Mouse (Mus musculus) right cerebral cortex, adult 2 months (tissue): ENCODE results near the gene Hdhd5.

Experiments used
- DNase-seq, 2 experiments: peaks; one replicate each; pipeline ENCODE4 v3.0.0; 2021 to 2022; ENCODE audit warnings: low spot score in 2 of 2

Hdhd5 gene

DNA sequence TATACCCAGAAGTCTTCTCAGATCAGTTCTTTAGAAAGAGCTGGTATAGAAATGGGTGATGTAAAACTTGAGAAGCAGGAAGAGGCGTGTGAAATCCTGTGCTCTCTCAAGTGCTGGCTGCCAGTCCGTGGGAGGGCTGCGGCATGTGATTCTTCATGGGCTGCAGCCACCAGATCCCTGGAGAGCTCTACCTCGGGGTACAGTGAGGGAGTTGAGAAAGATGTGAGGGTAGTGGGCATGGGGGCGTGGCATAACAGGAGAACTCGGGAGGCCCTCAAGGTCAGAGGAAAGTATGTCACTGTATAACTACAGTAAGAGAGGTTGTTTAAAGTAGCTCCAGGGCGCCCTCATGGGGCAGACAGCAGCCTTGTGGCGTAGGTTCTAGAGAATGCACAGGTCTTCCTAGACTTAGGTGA is 47.9 kb downstream of the Hdhd5 start:
- peak; percentile 79 to 85 for DNase-seq

DNA sequence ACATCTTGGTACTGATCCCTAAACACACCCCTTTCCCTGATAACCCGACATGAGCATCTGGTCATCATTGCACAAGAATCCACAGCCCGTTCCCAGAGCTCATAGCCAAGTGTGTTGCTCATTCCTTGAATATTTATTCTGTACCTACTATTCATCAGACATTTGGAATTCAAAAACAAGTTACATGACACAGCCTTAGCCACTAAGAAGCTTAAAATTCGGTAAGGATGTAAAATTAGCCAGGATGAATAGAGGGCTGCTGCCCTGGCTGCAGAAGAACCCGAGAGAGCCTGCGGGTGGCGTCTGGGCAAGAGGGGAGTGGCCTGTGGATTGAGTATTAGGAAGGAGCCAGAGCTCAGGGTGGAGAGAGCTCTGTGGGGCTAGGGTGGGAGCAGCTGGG is 48.4 kb downstream of the Hdhd5 start:
- DNase-seq: no peak

DNA sequence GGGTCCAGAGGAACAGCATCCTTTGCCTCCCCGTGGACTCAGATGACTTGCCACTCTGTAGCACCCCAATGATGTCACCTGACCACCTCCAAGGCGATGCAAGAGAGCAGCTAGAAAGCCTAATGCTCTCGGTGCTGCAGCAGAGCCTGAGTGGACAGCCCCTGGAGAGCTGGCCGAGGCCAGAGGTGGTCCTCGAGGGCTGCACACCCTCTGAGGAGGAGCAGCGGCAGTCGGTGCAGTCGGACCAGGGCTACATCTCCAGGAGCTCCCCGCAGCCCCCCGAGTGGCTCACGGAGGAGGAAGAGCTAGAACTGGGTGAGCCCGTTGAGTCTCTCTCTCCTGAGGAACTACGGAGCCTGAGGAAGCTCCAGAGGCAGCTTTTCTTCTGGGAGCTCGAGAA is 49.1 kb downstream of the Hdhd5 start:
- DNase-seq: no peak

DNA sequence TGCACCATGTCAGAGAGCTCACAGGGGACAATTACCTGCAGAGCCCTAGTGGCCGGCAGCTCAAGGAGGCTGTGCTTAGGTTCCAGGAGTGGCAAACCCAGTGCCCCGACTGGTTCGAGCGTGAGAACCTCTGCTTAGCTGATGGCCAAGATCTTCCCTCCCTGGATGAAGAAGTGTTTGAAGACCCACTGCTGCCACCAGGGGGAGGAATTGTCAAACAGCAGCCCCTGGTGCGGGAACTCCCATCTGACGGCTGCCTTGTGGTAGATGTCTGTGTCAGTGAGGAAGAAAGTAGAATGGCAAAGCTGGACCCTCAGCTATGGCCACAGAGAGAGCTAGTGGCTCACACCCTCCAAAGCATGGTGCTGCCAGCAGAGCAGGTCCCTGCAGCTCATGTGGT is 49.6 kb downstream of the Hdhd5 start:
- DNase-seq: no peak

DNA sequence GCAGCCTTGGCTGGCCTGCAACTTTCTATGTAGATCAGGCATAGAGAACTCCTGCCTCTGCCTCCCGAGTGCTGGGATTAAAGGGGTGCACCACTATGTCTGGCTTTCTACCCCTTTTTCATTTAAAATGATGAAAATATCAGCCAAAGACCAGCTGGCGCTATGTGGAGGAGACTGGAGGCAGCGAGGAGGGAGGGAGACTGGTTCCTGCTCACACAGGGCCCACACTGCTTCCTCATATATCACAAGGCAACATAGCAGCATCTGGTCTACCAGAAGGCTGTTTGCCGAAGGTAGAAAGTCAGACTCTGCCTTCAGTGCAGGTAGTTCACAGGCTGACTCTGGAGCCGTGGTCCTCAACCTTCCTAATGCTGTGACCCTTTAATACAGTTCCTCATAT is 50.8 kb downstream of the Hdhd5 start:
- peak; percentile 74 to 77 for DNase-seq

DNA sequence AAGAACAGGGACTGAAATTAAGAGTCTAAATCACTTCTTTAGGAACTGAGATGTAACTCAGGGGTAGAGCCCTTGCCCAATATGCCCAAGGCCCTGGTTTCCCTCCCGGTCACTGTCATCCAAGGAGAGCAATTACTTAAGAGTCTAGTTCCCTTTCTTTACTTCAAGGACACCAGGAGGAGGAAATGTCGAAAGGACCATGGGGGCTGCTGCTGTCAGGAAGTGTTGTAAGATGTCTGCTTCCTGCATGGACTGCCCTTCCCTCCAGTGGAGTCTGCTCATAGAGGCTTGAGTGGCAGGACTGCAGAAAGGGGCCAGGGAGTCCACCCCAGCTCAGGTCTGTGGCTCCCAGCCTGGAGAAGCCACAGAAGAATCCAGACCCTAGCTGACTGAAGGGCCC is 51.8 kb downstream of the Hdhd5 start:
- no peak for DNase-seq

DNA sequence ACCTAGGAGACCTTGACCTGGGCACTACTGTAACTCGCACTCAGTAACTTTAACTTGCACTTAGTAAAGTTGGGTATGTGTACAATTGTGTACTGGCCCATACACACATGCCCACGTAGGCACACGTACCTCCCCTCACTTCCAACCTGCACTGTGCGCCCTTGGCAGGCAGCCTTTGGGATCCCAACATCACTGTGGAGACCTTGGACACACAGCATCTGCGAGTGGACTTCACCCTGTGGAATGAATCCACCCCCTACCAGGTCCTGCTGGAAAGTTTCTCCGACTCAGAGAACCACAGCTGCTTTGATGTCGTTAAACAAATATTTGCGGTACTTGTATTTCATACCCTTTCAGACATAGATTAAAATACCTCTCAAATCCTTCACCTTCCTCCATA is 55.8 kb downstream of the Hdhd5 start:
- DNase-seq: no peak

DNA sequence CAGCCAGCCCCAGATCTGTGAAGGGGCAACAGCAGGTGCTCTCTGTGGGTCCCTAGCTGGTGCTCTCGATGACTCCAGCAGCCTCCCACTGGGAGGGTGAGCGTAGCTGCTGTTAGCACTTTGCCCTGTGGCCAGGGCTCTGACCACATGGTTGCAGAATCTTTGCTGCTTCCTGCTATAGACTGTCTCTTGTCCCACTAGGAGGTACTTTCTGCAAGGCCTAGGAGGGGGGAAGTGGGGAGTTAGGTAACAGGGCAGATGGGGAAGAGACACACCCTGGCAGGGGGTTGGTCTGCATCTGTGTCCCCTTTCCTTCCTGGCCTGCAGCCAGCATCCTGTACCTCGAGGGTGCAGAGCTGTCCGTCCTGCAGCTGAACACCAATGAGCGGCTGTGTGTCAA is 57.7 kb downstream of the Hdhd5 start:
- DNase-seq: no peak

DNA sequence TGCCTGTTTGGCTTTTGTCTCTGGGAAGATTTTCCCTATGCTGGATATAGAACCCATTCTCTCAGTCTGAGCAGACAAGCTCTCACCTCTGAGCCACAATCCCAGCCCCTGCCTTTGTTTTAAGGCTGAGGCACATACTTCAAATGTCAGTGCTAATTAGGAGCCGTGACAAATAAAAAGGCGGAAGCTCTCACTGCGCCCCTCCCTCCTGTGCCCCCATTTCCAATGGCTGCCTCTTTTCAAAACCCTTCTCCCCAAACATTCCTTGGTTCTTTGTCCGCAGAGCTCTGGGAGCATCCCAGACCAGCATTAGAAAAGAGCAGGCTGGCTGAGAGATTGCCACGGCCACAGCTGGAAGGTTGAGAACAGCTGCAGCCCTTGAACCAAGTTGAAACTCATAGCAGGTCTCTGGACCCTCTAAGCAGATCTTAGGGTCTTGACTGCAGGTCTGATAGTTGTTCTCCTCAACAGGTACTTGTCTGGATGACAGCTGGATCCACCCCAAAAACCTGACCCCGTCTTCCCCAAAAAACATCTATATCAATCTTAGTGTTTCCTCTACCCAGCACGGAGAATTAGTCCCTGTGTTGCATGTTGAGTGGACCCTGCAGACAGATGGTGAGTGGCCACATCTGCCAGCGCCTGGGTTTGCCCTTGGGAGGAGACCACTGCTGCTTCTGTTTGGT is 58.5 kb downstream of the Hdhd5 start:
- no peak for DNase-seq

DNA sequence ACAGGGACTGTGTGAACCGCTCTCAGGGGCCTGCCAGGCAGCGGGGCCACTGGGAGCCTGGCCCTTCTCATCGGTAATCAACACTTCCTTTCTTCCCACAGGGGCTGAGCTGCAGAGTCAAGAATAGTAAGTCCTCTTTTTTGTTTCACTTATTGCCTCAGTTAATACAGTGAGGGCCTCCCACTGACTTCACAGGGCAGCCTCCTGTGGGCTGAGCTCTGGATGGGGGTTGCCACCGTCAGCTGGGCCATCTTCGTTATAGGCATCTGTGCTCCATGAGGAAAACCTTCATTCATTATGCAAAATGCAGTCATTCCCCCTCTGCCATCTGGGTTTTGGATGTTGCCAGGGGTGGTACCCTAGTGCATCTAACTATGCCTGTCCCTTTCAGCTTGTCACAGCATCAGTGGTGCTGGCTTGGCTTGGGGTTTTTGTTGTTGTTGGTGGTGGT is 59.1 kb downstream of the Hdhd5 start:
- peak in 1 of 2 experiments; percentile 46 for DNase-seq

DNA sequence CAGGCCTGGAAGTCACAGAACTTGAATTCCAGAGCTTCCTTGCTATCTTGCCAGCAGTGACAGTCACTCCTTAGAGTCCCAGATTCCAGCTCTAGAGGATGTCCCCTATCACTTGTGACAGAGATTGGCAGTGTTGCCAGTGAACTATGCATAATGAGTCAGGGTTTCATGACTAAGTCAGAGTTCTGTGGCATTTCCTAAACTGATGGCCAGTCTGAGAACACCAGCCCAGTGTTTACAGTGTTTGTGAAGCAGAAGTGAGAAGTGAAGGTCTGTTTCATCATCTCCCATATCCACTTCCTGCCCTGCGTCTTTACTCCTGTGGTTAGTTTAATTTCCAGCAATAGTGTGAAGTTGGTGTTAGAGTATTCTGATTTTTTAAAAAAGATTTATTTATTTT is 60.5 kb downstream of the Hdhd5 start:
- DNase-seq: no peak

DNA sequence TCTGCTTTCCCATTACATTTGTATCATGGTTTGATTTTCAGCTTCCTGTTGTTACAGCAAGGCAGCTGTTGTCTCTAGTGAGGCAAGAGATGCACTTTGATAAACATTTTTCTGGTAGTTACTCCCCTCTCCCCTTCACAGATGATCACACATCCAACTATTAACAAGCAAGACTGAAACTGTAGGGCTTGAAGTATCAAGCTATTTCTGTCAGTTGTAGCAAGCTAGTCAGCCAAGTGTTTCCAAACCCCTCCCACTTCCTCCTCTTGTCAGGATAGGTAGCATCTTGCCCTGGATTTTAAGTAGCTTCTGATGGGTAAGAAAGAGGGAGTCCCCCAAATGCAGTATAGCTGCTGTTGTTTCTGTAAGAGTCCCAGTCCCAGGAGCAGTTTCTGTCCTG is 61.3 kb downstream of the Hdhd5 start:
- DNase-seq: no peak

DNA sequence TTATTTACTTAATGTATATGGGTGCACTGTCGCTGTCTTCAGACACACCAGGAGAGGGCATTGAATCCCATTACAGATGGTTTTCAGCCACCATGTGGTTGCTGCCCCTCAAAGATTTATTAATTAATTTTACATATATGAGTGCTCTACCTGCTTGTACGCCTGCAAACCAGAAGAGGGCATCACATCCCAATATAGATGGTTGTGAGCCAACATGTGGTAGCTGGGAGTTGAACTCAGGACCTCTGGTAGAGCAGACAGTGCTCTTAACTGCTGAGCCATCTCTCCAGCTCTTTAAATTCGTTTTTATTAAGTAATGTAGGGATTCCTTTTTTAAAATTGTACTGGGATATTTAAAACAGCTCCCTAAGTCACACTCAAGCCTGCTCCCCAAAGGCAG is 61.9 kb downstream of the Hdhd5 start:
- no peak for DNase-seq

DNA sequence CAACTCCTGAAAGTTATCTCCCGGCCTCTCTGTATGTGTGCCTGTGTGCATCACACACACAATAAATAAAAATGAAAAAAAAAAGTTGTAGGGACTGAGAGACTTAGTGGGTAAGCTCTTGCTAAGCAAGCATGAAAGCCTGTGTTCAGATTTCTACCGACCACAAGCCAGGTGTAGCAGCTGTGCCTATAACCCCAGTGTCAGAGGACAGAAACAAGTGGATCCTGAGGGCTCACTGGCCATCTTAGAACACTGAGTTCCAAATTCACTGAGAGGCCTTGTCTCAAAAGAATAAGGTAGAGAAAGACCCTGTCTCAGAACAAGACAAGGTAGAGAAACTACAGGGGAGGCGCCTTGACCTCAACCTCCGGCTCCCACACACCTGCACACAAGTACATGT is 62.9 kb downstream of the Hdhd5 start:
- DNase-seq: no peak

DNA sequence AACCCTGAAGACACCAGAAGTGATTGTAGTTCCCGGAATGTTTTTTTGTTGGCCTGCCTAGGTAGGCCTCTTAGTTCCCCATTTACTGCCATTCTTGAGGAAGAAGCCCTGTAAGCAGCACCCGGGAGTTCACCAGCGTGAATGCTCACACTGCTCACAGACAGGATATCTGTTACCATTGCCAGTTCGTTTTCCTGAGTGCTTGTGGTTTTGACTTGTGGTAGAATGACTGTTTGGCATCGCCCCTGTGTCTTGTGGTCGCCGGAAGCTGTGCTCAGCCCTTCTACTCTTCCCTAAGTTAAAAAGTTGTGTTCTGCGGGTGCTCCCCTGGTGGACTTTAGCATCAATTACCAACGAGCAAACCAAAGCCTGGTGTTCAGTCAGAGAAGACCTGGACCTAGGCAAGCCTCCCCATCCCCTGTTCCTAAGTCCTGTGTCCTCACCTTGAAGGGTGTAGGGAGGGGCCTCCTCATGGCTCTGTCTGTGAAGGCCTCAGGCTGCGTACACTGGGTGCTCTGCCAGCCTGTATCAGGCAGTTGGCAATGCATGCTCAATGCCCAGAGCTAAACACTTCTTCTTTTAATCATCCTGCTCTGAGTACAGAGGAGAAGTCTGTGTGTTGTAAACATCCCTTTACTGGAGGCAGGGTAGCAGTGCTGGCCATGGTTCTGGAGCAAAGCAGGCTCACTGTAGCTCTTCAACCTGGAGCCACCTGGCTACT is 64.3 kb downstream of the Hdhd5 start:
- no peak for DNase-seq

DNA sequence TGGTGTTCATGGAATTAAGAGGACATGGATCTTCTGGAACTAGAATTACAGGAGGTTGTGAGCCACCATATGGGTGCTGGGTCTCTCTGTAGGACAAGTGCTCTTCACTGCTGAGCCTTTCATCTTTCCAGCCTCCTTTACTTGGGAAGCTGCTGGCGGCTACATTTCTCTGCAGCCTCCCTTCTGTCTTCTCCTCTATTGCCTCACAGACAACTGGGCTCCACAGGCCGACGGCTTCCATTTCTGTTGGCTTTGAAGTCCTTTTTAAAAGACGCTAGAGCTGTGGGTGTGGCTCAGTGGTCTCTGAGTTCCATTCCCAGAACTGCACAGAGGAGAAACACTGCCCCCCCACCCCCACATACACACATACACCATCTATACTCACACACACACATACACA is 65.7 kb downstream of the Hdhd5 start:
- no peak for DNase-seq

DNA sequence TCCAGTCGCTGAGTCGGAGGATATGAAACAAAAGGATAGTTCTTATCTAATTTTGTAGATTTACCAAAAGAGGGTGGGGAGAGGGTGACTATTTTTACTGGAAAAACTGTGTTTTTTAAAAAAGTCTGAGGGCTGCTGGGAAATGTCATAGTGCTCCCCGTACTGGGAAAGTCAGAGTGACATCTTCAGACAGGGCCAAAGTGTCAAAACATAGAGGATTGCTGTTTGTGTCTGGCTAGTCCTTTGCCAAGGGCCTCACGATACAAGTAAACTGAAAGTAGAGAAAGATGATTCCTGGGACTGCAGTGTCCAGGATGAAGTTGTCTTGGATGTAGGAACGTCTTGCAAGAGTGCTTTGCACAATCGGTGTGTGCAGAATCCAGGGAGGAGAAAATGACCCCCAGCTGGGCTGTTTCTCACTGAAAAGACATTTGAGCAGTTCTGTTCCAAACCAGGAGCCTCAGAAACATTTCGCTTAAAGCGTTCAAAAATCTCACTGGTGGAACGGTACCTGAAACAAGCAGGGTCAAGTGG is 66.6 kb downstream of the Hdhd5 start:
- no peak for DNase-seq

DNA sequence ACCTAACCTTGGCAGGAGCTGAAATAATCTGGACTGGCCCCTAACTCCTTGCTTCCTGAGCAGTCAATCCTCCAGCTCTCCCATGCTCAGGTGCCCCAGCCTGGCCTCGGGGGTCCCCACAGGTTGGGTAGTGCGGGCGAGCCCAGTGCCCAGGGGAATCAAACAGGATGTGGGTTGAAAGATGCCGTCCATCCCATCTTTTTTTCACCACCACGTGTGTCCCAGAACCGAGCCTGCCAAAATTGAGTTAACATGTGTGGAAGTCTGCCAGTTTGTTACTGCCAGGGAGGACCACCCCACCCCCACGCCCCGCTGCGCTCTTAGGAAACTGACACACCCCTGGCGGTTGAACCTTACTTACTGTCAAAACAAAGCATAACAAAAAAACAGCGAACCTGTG is 67.2 kb downstream of the Hdhd5 start:
- no peak for DNase-seq

DNA sequence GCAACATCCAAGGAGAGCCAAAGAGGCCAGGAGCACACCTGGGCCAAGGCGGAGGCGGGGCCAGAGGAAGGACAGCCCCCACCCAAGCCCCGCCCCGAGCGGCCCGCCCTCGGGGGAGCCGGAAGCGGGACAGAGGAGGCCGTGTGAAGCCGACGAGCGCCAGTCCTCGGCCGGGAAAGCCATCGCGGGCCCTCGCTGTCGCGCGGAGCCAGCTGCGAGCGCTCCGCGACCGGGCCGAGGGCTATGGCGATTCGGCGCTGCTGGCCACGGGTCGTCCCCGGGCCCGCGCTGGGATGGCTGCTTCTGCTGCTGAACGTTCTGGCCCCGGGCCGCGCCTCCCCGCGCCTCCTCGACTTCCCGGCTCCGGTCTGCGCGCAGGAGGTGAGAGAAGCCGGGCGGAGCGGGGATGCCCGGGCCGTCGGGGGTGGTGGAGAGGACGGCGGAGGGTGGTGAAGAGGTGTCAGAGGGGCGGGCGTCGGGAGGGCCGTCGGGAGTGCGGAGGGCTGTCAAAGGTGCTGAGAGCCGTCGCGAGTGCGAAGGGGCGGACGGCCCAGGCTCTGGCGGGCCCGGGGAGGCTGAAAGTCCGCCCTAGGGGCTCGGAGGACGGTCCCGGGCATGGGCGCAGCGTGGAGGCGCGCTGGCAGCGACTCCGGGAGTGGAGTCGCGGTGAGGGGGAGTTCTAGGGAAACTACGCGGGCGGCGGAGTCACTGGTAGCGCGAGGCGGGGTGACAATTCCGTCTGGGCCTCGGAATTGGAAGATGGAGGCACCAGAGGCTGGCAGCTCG is 67.8 kb downstream of the Hdhd5 start, which contains the start of gene Il17ra:
TSS of gene Il17ra (plus strand) at position 162 of the 786 bp plus-strand sequence.
- peak in 1 of 2 experiments; percentile 47 for DNase-seq

DNA sequence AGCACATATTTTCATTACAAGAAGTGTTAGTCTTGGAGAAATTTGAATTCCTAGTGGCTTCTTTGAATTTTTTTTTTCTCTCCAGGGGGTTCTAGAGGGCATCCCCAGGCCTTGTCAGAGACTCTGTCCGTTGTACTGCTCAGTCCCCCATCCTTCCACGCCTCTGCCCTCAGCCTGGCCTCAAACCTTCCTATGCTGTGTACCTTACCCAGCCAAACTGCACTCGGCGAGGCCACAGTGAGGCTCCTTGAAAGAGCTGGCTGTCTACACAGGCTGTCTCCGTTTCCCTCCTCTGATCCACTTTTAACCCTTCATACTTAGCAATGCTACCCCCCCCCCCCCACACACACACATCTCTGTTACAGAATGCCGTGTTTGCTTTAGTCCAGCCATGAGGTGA is 68.9 kb downstream of the Hdhd5 start:
- DNase-seq: no peak

DNA sequence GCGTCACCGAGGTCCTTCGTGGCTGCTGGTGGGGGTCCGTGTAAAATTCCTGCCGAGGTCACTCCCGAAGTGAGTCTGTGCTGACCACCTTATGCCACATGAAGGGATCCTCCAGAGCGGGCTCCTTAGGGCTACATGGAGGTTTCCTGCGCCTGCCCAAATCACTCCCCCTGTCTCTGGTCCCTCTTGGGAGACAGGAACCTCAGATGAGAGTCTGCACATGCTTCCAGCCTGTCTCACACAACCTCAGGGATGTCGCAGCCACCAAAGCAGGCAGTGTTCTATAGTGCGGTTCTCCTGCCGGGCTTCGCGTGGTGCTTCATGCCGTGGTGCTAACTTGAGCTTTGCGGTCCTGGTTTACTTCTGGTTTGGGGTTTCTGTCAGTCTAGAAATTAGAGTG is 69.9 kb downstream of the Hdhd5 start:
- no peak for DNase-seq
